Comparison of ENCODE assay signal across 18 mouse cellular contexts in the genomic region with DNA sequence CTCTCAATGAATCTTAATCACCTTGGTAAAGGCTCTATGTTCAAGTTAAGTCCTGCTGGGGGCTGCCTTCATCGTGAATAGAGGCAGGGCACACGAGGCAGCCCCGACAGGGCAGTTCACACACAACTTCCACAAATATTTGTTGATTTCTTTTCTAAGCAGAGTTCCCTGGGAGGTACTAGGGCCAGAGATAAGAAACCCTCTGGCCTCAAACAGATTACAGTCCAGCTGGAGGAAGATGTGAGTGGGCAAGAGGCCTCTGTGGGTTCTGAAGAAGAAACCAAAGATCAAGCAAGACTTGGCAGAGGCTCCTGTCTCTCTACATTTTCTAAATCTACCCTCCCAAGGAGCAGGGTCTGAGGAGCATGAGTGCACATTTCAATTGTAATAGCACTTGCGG.
DNase-seq lines count a peak whose midpoint lies in the region; ATAC-seq and TF ChIP-seq lines count a peak whose summit lies in the region.
"Had no signal": no experiment of that assay in that cellular context is flagged by ENCODE, and none has a peak within 500 bp of the region (broad histone marks: within the 10 kb centered on the region; RNA-seq: fewer than 3 reads in every experiment).

No protein-coding gene starts in this region.

- H3K9me3 ChIP-seq in heart, embryonic 13.5 days, result no peaks in the 10 kb centered on the region
- no peaks in the 10 kb centered on the region for H3K9me3 ChIP-seq in liver, embryonic 15.5 days (replicated peaks)
- 0 out of 2 replicates have a peak, but pooled peaks cover 2% of the 10 kb centered on the region for H3K9me3 ChIP-seq in kidney, embryonic 16.5 days (ENCODE audit: low read length)
- H3K9me3 ChIP-seq: embryonic facial prominence, embryonic 12.5 days; limb, embryonic 15.5 days; midbrain, embryonic 12.5 days had no signal

- 68% methylated on average over 4 of the region's 4 CpGs for WGBS in cerebellum, adult 2 months
- 35% methylated on average over 4 of the region's 4 CpGs for WGBS in heart, embryonic 13.5 days
- 16% methylated on average over 4 of the region's 4 CpGs for WGBS in liver, embryonic 15.5 days (ENCODE audit: insufficient replicate concordance)
- WGBS in kidney, embryonic 16.5 days, result 71% methylated on average over 4 of the region's 4 CpGs

- peak overlapping the region; percentile 3; the same call in 1 of the 2 replicates for H3K27ac ChIP-seq in cerebellum, adult 2 months (ENCODE audit: insufficient read depth, low read length)
- H3K27ac ChIP-seq in heart, embryonic 13.5 days (replicated peaks), result peak overlapping the region; percentile 3; the same call in 1 of the 2 replicates
- H3K27ac ChIP-seq in liver, embryonic 15.5 days (replicated peaks), result no peak overlapping the region
- H3K27ac ChIP-seq in kidney, embryonic 16.5 days (ENCODE audit: low read length), result no peak overlapping the region
- H3K27ac ChIP-seq: embryonic facial prominence, embryonic 12.5 days; limb, embryonic 15.5 days; midbrain, embryonic 12.5 days had no signal

- TF ChIP-seq CTCF in cerebellum, adult 2 months (IDR thresholded peaks at IDR 0.05; ENCODE audit: borderline replicate concordance, insufficient read depth, low read depth, low read length), result no peak

- no peak for TF ChIP-seq POLR2A in cerebellum, adult 2 months (IDR thresholded peaks at IDR 0.05; ENCODE audit: borderline replicate concordance, insufficient read depth, low read length)

- ATAC-seq in heart, embryonic 13.5 days (ENCODE audit: extremely low read depth, insufficient number of reproducible peaks, low FRiP score, low TSS enrichment), result no peak
- ATAC-seq in liver, embryonic 15.5 days (ENCODE audit: insufficient read depth), result peak; percentile 48; the same call in 1 of the 2 replicates
- ATAC-seq in kidney, embryonic 16.5 days (ENCODE audit: low FRiP score, low TSS enrichment), result no peak

- H3K4me1 ChIP-seq in cerebellum, adult 2 months (ENCODE audit: control insufficient read depth, insufficient read depth, low read length), result peaks cover 39% of the 10 kb centered on the region
- peaks cover 57% of the 10 kb centered on the region for H3K4me1 ChIP-seq in heart, embryonic 13.5 days
- peaks cover 31% of the 10 kb centered on the region for H3K4me1 ChIP-seq in liver, embryonic 15.5 days (replicated peaks)
- H3K4me1 ChIP-seq in kidney, embryonic 16.5 days (ENCODE audit: insufficient read depth, low read length), result peaks cover 32% of the 10 kb centered on the region

- H3K9ac ChIP-seq in heart, embryonic 13.5 days, result no peak overlapping the region
- no peak overlapping the region for H3K9ac ChIP-seq in liver, embryonic 15.5 days
- H3K9ac ChIP-seq in kidney, embryonic 16.5 days (replicated peaks; ENCODE audit: low read length), result no peak overlapping the region
- H3K9ac ChIP-seq: embryonic facial prominence, embryonic 12.5 days; limb, embryonic 15.5 days; midbrain, embryonic 12.5 days had no signal

- no peaks in the 10 kb centered on the region for H3K27me3 ChIP-seq in cerebellum, adult 2 months (ENCODE audit: control insufficient read depth, insufficient read depth, low read length)
- H3K27me3 ChIP-seq in heart, embryonic 13.5 days (replicated peaks), result no peaks in the 10 kb centered on the region
- H3K27me3 ChIP-seq in liver, embryonic 15.5 days, result no peaks in the 10 kb centered on the region
- H3K27me3 ChIP-seq in kidney, embryonic 16.5 days (ENCODE audit: insufficient read depth, low read length), result no peaks in the 10 kb centered on the region
- H3K27me3 ChIP-seq: embryonic facial prominence, embryonic 12.5 days; limb, embryonic 15.5 days; midbrain, embryonic 12.5 days had no signal

- H3K4me3 ChIP-seq in cerebellum, adult 2 months (replicated peaks; ENCODE audit: insufficient read depth, low read depth, low read length), result no peak overlapping the region
- no peak overlapping the region for H3K4me3 ChIP-seq in heart, embryonic 13.5 days
- H3K4me3 ChIP-seq in liver, embryonic 15.5 days (replicated peaks), result no peak overlapping the region
- no peak overlapping the region for H3K4me3 ChIP-seq in kidney, embryonic 16.5 days (ENCODE audit: low read length)
- H3K4me3 ChIP-seq: embryonic facial prominence, embryonic 12.5 days; limb, embryonic 15.5 days; midbrain, embryonic 12.5 days had no signal

- H3K4me2 ChIP-seq in heart, embryonic 13.5 days, result no peak overlapping the region
- H3K4me2 ChIP-seq in liver, embryonic 15.5 days, result peak overlapping the region; percentile 20; the same call in 1 of the 2 replicates
- no peak overlapping the region for H3K4me2 ChIP-seq in kidney, embryonic 16.5 days (replicated peaks; ENCODE audit: low read depth, low read length)
- H3K4me2 ChIP-seq: embryonic facial prominence, embryonic 12.5 days; limb, embryonic 15.5 days; midbrain, embryonic 12.5 days had no signal

- peaks cover 8% of the 10 kb centered on the region for H3K36me3 ChIP-seq in heart, embryonic 13.5 days
- H3K36me3 ChIP-seq in liver, embryonic 15.5 days (replicated peaks), result no peaks in the 10 kb centered on the region
- H3K36me3 ChIP-seq in kidney, embryonic 16.5 days (ENCODE audit: insufficient read depth, low read length), result no peaks in the 10 kb centered on the region
- H3K36me3 ChIP-seq: embryonic facial prominence, embryonic 12.5 days; limb, embryonic 15.5 days; midbrain, embryonic 12.5 days had no signal

- no peak for DNase-seq in cerebellum, adult 2 months
- no peak for DNase-seq in cerebellum, adult 18-20 months
- no peak for DNase-seq in heart, postnatal 4 days
- DNase-seq in adipocyte (ENCODE audit: low spot score), result peak; percentile 31
- DNase-seq in neural tube, embryonic 10.5 days (ENCODE audit: extremely low spot score, low spot score), result no peak
- DNase-seq: adrenal gland, adult 2 months; cerebellum, adult 11 months; heart, postnatal 14 days; kidney, adult 9 months; layer of hippocampus, postnatal 36 days; lung, postnatal 14 days; thymus, postnatal 4 days had no signal

Comparison
In these comparisons a context has a peak if more than half of its experiments do, and no peak if none do; other contexts are left out.
1. H3K27ac ChIP-seq: peak in cerebellum, adult 2 months (single experiment) and heart, embryonic 13.5 days (single experiment); none in liver, embryonic 15.5 days (single experiment) and kidney, embryonic 16.5 days (single experiment).